Comparison of ENCODE assay signal across 17 mouse cellular contexts in genomic region chr6:55332773-55333109, GRCm38 (mm10). TPM values are rescaled to one million over a fixed set of nuclear protein-coding genes. Genes with fewer than 3 reads are reported as not detected.
DNase-seq lines count a peak whose midpoint lies in the region; ATAC-seq and TF ChIP-seq lines count a peak whose summit lies in the region.
"Had no signal": no experiment of that assay in that cellular context is flagged by ENCODE, and none has a peak within 500 bp of the region (broad histone marks: within the 10 kb centered on the region; RNA-seq: fewer than 3 reads in every experiment).

No protein-coding gene starts in this region.

- DNase-seq in heart, postnatal 0 days (ENCODE audit: low spot score), result no peak
- DNase-seq in right cerebral cortex, postnatal 10 days (ENCODE audit: low spot score in 2 of 2), result peak; percentile 56 to 58
- DNase-seq in right cerebral cortex, postnatal 25 days, result no peak
- peak; percentile 15 for DNase-seq in telencephalon, adult 2 months (ENCODE audit: low read depth, low spot score)
- DNase-seq in liver, postnatal 0 days, result no peak
- DNase-seq: adrenal gland, postnatal 10 days; cerebellum, adult 11-12 months; thymus, adult 18-20 months had no signal

- no peak overlapping the region for H3K4me3 ChIP-seq in heart, postnatal 0 days (ENCODE audit: low read depth, low read length)
- no peak overlapping the region for H3K4me3 ChIP-seq in heart, embryonic 11.5 days (ENCODE audit: low read depth, low read length)
- no peak overlapping the region for H3K4me3 ChIP-seq in hindbrain, embryonic 16.5 days (ENCODE audit: low read length)
- no peak overlapping the region for H3K4me3 ChIP-seq in intestine, embryonic 16.5 days (ENCODE audit: low read length)
- H3K4me3 ChIP-seq in liver, postnatal 0 days (ENCODE audit: low read depth, low read length), result no peak overlapping the region
- H3K4me3 ChIP-seq: heart, embryonic 10.5 days; layer of hippocampus, adult 2 months had no signal

- TF ChIP-seq EP300 in heart, postnatal 0 days (IDR thresholded peaks at IDR 0.05; ENCODE audit: low read depth), result no peak
- TF ChIP-seq EP300 in liver, postnatal 0 days (IDR thresholded peaks at IDR 0.05; ENCODE audit: low read depth), result no peak

- 44% methylated on average over 6 of the region's 6 CpGs for WGBS in heart, postnatal 0 days
- WGBS in heart, embryonic 11.5 days (ENCODE audit: insufficient replicate concordance), result 83% methylated on average over 6 of the region's 6 CpGs
- WGBS in hindbrain, embryonic 16.5 days, result 45% methylated on average over 6 of the region's 6 CpGs
- WGBS in intestine, embryonic 16.5 days, result 76% methylated on average over 6 of the region's 6 CpGs
- 84% methylated on average over 6 of the region's 6 CpGs for WGBS in liver, postnatal 0 days (ENCODE audit: insufficient replicate concordance)

- H3K4me2 ChIP-seq in heart, postnatal 0 days (ENCODE audit: low read depth, low read length), result no peak overlapping the region
- no peak overlapping the region for H3K4me2 ChIP-seq in heart, embryonic 11.5 days
- no peak overlapping the region for H3K4me2 ChIP-seq in hindbrain, embryonic 16.5 days (ENCODE audit: low read length)
- H3K4me2 ChIP-seq in intestine, embryonic 16.5 days (ENCODE audit: low read depth, low read length), result no peak overlapping the region
- no peak overlapping the region for H3K4me2 ChIP-seq in liver, postnatal 0 days (ENCODE audit: low read depth, low read length)

- peaks cover 38% of the 10 kb centered on the region for H3K4me1 ChIP-seq in heart, postnatal 0 days (ENCODE audit: control insufficient read depth, insufficient read depth)
- H3K4me1 ChIP-seq in heart, embryonic 11.5 days (ENCODE audit: control insufficient read depth, insufficient read depth, low read length), result peaks cover 23% of the 10 kb centered on the region
- peaks cover 13% of the 10 kb centered on the region for H3K4me1 ChIP-seq in hindbrain, embryonic 16.5 days (ENCODE audit: control insufficient read depth, insufficient read depth, low read depth, low read length)
- H3K4me1 ChIP-seq in intestine, embryonic 16.5 days (ENCODE audit: control insufficient read depth, insufficient read depth, low read length), result peaks cover 33% of the 10 kb centered on the region
- H3K4me1 ChIP-seq in liver, postnatal 0 days (ENCODE audit: insufficient read depth), result peaks cover 19% of the 10 kb centered on the region

- no peaks in the 10 kb centered on the region for H3K36me3 ChIP-seq in heart, postnatal 0 days (replicated peaks; ENCODE audit: control insufficient read depth, insufficient read depth, low read length)
- no peaks in the 10 kb centered on the region for H3K36me3 ChIP-seq in heart, embryonic 11.5 days (ENCODE audit: control insufficient read depth, insufficient read depth, low read length)
- no peaks in the 10 kb centered on the region for H3K36me3 ChIP-seq in hindbrain, embryonic 16.5 days (ENCODE audit: control insufficient read depth, insufficient read depth, low read length)
- no peaks in the 10 kb centered on the region for H3K36me3 ChIP-seq in intestine, embryonic 16.5 days (ENCODE audit: control insufficient read depth, insufficient read depth, low read length)
- no peaks in the 10 kb centered on the region for H3K36me3 ChIP-seq in liver, postnatal 0 days (replicated peaks; ENCODE audit: insufficient read depth, low read length)
- H3K36me3 ChIP-seq: heart, embryonic 10.5 days had no signal

- H3K9me3 ChIP-seq in heart, postnatal 0 days (replicated peaks; ENCODE audit: control insufficient read depth, low read length), result no peaks in the 10 kb centered on the region
- no peaks in the 10 kb centered on the region for H3K9me3 ChIP-seq in heart, embryonic 11.5 days (replicated peaks; ENCODE audit: control insufficient read depth, low read length)
- H3K9me3 ChIP-seq in hindbrain, embryonic 16.5 days (ENCODE audit: control insufficient read depth, low read length), result no peaks in the 10 kb centered on the region
- H3K9me3 ChIP-seq in intestine, embryonic 16.5 days (ENCODE audit: control insufficient read depth, low read length), result no peaks in the 10 kb centered on the region
- H3K9me3 ChIP-seq in liver, postnatal 0 days (ENCODE audit: low read length), result no peaks in the 10 kb centered on the region
- H3K9me3 ChIP-seq: heart, embryonic 10.5 days had no signal

- no peak for ATAC-seq in heart, postnatal 0 days (ENCODE audit: insufficient read depth, low read depth)
- no peak for ATAC-seq in heart, embryonic 11.5 days (replicated peaks; ENCODE audit: insufficient number of reproducible peaks, low FRiP score, low TSS enrichment)
- ATAC-seq in hindbrain, embryonic 16.5 days, result peak; percentile 74
- no peak for ATAC-seq in intestine, embryonic 16.5 days
- no peak for ATAC-seq in liver, postnatal 0 days
- ATAC-seq: Patski had no signal

- no peak overlapping the region for H3K9ac ChIP-seq in heart, postnatal 0 days (replicated peaks; ENCODE audit: low read depth, low read length)
- no peak overlapping the region for H3K9ac ChIP-seq in heart, embryonic 11.5 days (ENCODE audit: low read depth, low read length)
- no peak overlapping the region for H3K9ac ChIP-seq in hindbrain, embryonic 16.5 days (ENCODE audit: low read depth, low read length)
- H3K9ac ChIP-seq in intestine, embryonic 16.5 days (ENCODE audit: low read depth, low read length), result no peak overlapping the region
- H3K9ac ChIP-seq in liver, postnatal 0 days (replicated peaks), result no peak overlapping the region

- H3K27ac ChIP-seq in heart, postnatal 0 days (ENCODE audit: low read depth), result peak overlapping the region; percentile 44; the same call in 1 of the 2 replicates
- H3K27ac ChIP-seq in heart, embryonic 11.5 days (ENCODE audit: low read depth, low read length), result no peak overlapping the region
- H3K27ac ChIP-seq in hindbrain, embryonic 16.5 days (ENCODE audit: low read depth, low read length), result peak overlapping the region; percentile 3
- H3K27ac ChIP-seq in intestine, embryonic 16.5 days (ENCODE audit: low read length), result no peak overlapping the region
- no peak overlapping the region for H3K27ac ChIP-seq in liver, postnatal 0 days (ENCODE audit: low read depth)
- H3K27ac ChIP-seq: heart, embryonic 10.5 days; layer of hippocampus, adult 2 months had no signal

- TF ChIP-seq CTCF in heart, postnatal 0 days (IDR thresholded peaks at IDR 0.05; ENCODE audit: low read depth), result no peak
- no peak for TF ChIP-seq CTCF in liver, postnatal 0 days (IDR thresholded peaks at IDR 0.05; ENCODE audit: low read depth)

- no peaks in the 10 kb centered on the region for H3K27me3 ChIP-seq in heart, postnatal 0 days (ENCODE audit: control insufficient read depth, insufficient read depth, low read length)
- H3K27me3 ChIP-seq in heart, embryonic 11.5 days (ENCODE audit: control insufficient read depth, insufficient read depth, low read length), result peaks cover 2% of the 10 kb centered on the region; the same call in 1 of the 2 replicates
- H3K27me3 ChIP-seq in hindbrain, embryonic 16.5 days (replicated peaks; ENCODE audit: control insufficient read depth, insufficient read depth, low read length), result no peaks in the 10 kb centered on the region
- H3K27me3 ChIP-seq in intestine, embryonic 16.5 days (replicated peaks; ENCODE audit: control insufficient read depth, insufficient read depth, low read length), result no peaks in the 10 kb centered on the region
- no peaks in the 10 kb centered on the region for H3K27me3 ChIP-seq in liver, postnatal 0 days (ENCODE audit: insufficient read depth, low read length)
- H3K27me3 ChIP-seq: Patski had no signal

RNA-seq across cellular contexts. Expression of gene Aqp1, which starts 3.5 kb away (rescaled TPM):
- 146 and 148 TPM in 2 replicates for total RNA-seq in heart, postnatal 0 days (2014; rRNA removed; ENCODE audit: low replicate concordance)
- 56.4 and 58.0 TPM in 2 replicates for polyA plus RNA-seq in heart, postnatal 0 days (2015; fragmentation: Nextera tagmentation; extraction: Ambion mirVana)
- 2.1 and 3.7 TPM in 2 replicates for polyA plus RNA-seq in heart, embryonic 11.5 days (2014; fragmentation: Nextera tagmentation; extraction: Ambion mirVana)
- polyA plus RNA-seq in hindbrain, embryonic 16.5 days (2015; fragmentation: Nextera tagmentation; extraction: Ambion mirVana), result 27.6 and 30.9 TPM in 2 replicates
- polyA plus RNA-seq in intestine, embryonic 16.5 days (2015; fragmentation: Nextera tagmentation; extraction: Ambion mirVana), result 21.8 and 23.2 TPM in 2 replicates
- 134 and 135 TPM in 2 replicates for polyA plus RNA-seq in liver, postnatal 0 days (2015; fragmentation: Nextera tagmentation; extraction: Ambion mirVana)
- total RNA-seq: CH12.LX had no signal

RNA-seq across cellular contexts. Expression of gene Ghrhr, which starts 43.4 kb away (rescaled TPM):
- total RNA-seq in heart, postnatal 0 days (2014; rRNA removed; ENCODE audit: low replicate concordance), result not detected in 2 replicates
- polyA plus RNA-seq in heart, postnatal 0 days (2015; fragmentation: Nextera tagmentation; extraction: Ambion mirVana), result not detected in 2 replicates
- polyA plus RNA-seq in heart, embryonic 11.5 days (2014; fragmentation: Nextera tagmentation; extraction: Ambion mirVana), result not detected in 2 replicates
- not detected in 2 replicates for polyA plus RNA-seq in hindbrain, embryonic 16.5 days (2015; fragmentation: Nextera tagmentation; extraction: Ambion mirVana)
- 0.32 and 0.46 TPM in 2 replicates for polyA plus RNA-seq in intestine, embryonic 16.5 days (2015; fragmentation: Nextera tagmentation; extraction: Ambion mirVana)
- 0.08 and 0.09 TPM in 2 replicates for polyA plus RNA-seq in liver, postnatal 0 days (2015; fragmentation: Nextera tagmentation; extraction: Ambion mirVana)
- total RNA-seq: adrenal gland, postnatal 10 days; CH12.LX; layer of hippocampus, adult 2 months; left cerebral cortex, postnatal 25 days had no signal
- polyA plus RNA-seq: heart, embryonic 10.5 days; kidney, embryonic 14.5 days had no signal

Comparison
In these comparisons a context has a peak if more than half of its experiments do, and no peak if none do; other contexts are left out.
1. DNase-seq: peak in right cerebral cortex, postnatal 10 days (2 of 2) and telencephalon, adult 2 months (single experiment); none in heart, postnatal 0 days (single experiment), right cerebral cortex, postnatal 25 days (single experiment) and liver, postnatal 0 days (single experiment).
2. H3K27ac ChIP-seq: peak in heart, postnatal 0 days (single experiment) and hindbrain, embryonic 16.5 days (single experiment); none in heart, embryonic 11.5 days (single experiment), intestine, embryonic 16.5 days (single experiment) and liver, postnatal 0 days (single experiment).